Mouse (Mus musculus) B cell, adult 67 days (primary cell): Measurements from ENCODE around the gene Gpr88. TPM values are rescaled to one million over a fixed set of nuclear protein-coding genes. Genes with fewer than 3 reads are reported as not detected.

Experiments
- total RNA-seq, 2 experiments: library from RNA; stranded (reverse); gene quantifications; 4 replicates each; pipeline ENCODE4 v1.2.4; 2023

Gpr88 gene
- total RNA-seq = not detected

GRCm38 (mm10) chr3:116253077-116253531 lies at the start of gene Gpr88:
Gene Gpr88 (minus strand): TSS chr3:116253503.

Other genes with a start within 250 kb of the Gpr88 start
- 10 to 100 TPM; 33.6 to 43.9 TPM for gene Slc30a7, start 246.1 kb downstream of the Gpr88 start, total RNA-seq
- 1 to 10 TPM; 2.9 to 3.0 TPM for gene Extl2, start 246.0 kb downstream of the Gpr88 start, total RNA-seq
- 1 to 10 TPM; 2.6 to 8.0 TPM for gene Vcam1, start 123.8 kb downstream of the Gpr88 start, total RNA-seq
- gene Cdc14a, start 170.5 kb upstream of the Gpr88 start, total RNA-seq = 10 to 100 TPM; 37.7 to 41.7 TPM